Mouse (Mus musculus): ENCODE results near the gene Aven. TPM values are rescaled to one million over a fixed set of nuclear protein-coding genes. Genes with fewer than 3 reads are reported as not detected.
"Not testable (repeated sequence)": the region's sequence is repeated elsewhere in the genome, so short reads cannot be mapped to it uniquely, and the experiment has no call there.

Gene Aven
- polyA plus RNA-seq (2015; fragmentation: Nextera tagmentation; extraction: Ambion mirVana) = 5.3 and 6.5 TPM in 2 replicates

DNA sequence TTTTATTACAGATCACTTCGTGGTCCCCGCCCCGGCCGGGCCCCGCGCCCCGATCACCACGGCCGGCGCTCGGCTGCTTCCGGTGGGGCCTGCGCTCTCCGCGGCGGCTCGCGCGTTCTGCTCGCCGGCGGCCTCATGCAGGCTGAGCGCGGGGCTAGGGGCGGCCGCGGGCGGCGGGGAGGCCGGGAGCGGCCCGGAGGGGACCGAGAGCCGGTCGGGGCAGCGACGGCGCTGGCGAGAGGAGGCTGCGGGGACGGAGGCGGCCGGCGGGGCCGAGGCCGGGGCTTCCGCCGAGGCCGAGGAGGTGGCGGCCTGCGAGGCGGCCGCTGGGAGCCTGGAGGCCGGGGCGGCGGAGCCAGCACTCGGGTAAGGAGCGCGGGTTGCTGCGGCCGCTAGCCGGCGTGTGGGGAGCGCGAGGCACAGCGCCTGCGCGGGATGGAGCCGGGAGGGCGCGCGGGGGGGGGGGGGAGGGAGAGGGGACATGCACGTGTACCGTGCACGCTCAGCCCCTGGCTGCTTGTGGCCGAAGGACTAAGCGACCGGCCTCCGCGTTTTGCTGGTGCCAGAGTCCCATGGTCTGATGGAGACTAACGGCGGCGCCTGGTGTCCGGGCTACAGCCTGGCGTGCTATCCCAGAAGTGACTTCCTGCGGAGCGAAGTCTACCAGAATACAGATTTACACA lies at the start of gene Aven:
TSS of gene Aven (plus strand) at position 109 of the 683 bp plus-strand sequence.
- peak within 1 kb of the TSS; percentile 71 for H3K4me2 ChIP-seq
- H3K9me3 ChIP-seq = no peaks in the 10 kb centered on the region
- H3K9ac ChIP-seq = peak within 1 kb of the TSS; percentile 99
- ATAC-seq (ENCODE audit: insufficient number of reproducible peaks, insufficient read depth, low FRiP score, low TSS enrichment, low read depth) = peak; percentile 91
- H3K27me3 ChIP-seq = no peaks in the 10 kb centered on the region
- H3K36me3 ChIP-seq = no peaks in the 10 kb centered on the region
- peak within 1 kb of the TSS; percentile 99 for H3K27ac ChIP-seq
- WGBS = under 1% methylated on average over 72 of the region's 87 CpGs
- peak within 1 kb of the TSS; percentile 73 for H3K4me3 ChIP-seq
- H3K4me1 ChIP-seq = peaks cover 14% of the 10 kb centered on the region

DNA sequence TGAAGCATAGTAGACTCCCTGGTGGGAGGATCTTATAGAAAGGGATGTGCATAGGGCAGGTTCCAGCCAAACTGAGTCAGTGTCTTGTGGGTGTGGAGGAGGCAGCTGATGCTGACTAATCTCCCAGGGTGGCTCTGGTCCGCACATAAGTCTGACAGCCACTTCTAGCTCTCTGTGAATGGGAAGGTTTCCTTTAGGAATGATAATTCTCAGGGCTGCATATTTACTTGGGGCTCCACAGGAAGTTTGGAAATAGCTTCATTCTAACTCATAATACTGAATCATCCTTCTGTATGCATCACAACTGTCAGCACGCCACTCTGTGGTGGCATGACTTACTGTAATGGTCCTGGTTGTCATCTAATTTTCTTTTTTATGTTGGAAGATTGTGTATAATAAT lies 49.3 kb upstream of the Aven start:
- H3K27me3 ChIP-seq = no peaks in the 10 kb centered on the region
- no peak overlapping the region for H3K9ac ChIP-seq
- H3K36me3 ChIP-seq = no peaks in the 10 kb centered on the region
- no peaks in the 10 kb centered on the region for H3K9me3 ChIP-seq
- ATAC-seq (ENCODE audit: insufficient number of reproducible peaks, insufficient read depth, low FRiP score, low TSS enrichment, low read depth) = no peak
- no peaks in the 10 kb centered on the region for H3K4me1 ChIP-seq
- H3K27ac ChIP-seq = no peak overlapping the region
- no peak overlapping the region for H3K4me2 ChIP-seq
- 64% methylated on average over 2 of the region's 2 CpGs for WGBS
- no peak overlapping the region for H3K4me3 ChIP-seq

DNA sequence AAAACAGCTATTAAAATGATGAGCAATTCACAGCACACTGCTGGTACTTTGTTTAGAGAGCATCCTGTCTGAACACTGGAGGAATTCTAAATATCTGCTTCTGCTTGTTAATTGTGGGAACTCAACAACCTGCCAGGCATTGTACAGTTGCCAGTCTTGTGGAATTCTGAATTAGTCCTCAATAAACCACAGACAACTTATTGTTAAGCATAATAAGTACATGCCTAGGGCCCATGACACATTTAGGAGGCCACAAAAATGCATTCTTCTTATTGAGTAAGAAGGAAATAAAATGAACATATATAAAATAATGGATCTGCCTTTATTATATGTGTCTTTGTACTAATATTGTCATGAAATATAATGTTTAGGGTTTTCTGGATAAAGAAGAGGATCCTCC lies 47.3 kb upstream of the Aven start:
- Histone ChIP-seq H3K27me3 (no peaks in the 10 kb centered on the region), H3K9me3 (no peaks in the 10 kb centered on the region), H3K36me3 (no peaks in the 10 kb centered on the region), H3K27ac (no peak overlapping the region), H3K4me3 (no peak overlapping the region), H3K9ac (no peak overlapping the region), H3K4me2 (no peak overlapping the region), H3K4me1 (no peaks in the 10 kb centered on the region)
- ATAC-seq (ENCODE audit: insufficient number of reproducible peaks, insufficient read depth, low FRiP score, low TSS enrichment, low read depth) = no peak

DNA sequence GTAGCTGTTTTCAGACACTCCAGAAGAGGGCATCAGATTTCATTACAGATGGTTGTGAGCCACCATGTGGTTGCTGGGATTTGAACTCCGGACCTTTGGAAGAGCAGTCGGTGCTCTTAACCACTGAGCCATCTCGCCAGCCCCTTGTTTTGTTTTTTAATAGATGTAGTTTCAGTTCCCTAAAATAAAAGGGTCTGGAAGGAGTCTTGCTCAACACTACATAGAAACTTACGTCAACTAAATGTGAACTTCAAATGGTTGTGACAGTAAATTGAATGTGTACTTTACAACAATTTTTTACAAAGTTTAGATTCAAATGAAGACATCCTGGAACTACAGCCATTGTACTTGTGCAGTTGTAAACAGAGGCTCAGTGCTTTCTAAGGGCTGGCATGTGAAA lies 44.7 kb upstream of the Aven start:
- not testable (repeated sequence) for H3K4me1 ChIP-seq; H3K4me2 ChIP-seq; ATAC-seq (ENCODE audit: insufficient number of reproducible peaks, insufficient read depth, low FRiP score, low TSS enrichment, low read depth); H3K4me3 ChIP-seq; H3K9ac ChIP-seq; H3K27me3 ChIP-seq; H3K9me3 ChIP-seq; H3K27ac ChIP-seq; H3K36me3 ChIP-seq
- WGBS = 70% methylated on average over 4 of the region's 4 CpGs

DNA sequence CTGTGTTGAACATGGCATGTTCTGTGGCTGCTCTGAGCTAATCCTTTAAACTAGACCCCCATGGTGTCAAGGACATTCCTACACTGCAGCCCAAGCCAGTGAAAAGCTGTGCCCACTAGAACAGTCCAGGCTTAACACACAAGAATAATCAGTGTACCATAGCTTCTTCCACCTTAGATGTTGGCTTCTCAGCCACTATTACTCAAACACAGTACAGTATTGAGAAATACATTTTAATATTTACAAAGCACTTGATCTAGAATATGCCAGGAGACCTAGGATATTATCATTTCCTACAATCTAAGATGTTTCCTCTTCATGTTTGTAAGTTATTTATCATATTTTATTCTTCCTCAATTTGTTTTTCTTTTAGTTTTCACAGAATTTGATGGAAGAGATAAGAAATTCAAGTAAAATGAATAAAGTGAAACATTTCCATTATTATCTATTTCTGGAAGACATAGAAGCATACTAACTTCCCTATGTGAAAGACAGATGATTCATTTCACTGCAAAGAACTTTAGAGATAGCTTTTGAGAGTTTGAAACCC lies 44.2 kb upstream of the Aven start:
- Histone ChIP-seq H3K4me3 (no peak overlapping the region), H3K27ac (no peak overlapping the region), H3K36me3 (no peaks in the 10 kb centered on the region), H3K4me1 (no peaks in the 10 kb centered on the region), H3K9me3 (no peaks in the 10 kb centered on the region), H3K9ac (no peak overlapping the region), H3K27me3 (no peaks in the 10 kb centered on the region), H3K4me2 (no peak overlapping the region)
- ATAC-seq (ENCODE audit: insufficient number of reproducible peaks, insufficient read depth, low FRiP score, low TSS enrichment, low read depth) = no peak

DNA sequence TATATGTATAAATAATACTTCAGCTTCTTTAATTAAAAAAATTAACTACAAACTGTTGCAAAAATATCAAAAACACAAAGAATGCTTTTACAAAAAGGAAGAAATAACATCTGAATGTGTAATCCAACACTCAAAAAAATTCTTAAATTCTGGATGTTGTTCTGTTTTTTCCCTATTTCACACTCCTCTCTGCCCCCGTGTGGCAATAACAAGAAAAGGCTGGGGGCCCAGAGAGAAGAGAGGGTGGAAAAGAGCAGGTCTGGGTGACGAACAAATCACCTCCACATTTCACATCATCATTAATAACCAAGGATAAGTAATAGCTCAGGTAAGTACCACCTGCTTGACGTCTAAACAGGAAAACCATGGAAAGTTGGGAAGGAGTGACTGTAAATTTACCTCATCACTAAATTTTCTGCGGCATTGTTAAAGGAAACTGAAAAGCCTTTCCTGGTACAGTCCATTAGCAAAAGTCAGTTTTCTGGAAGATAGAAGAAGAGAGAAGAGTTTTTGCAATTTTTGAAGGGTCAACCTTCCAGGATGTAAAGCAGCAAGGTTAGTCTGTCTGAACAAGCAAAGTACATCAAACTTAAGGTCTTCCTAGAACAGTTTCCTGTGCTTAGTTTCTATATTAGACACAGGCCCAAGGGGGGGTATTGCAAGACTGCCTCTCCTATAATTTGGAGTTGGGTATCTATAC lies 43.0 kb upstream of the Aven start:
- no peak overlapping the region for H3K27ac ChIP-seq
- 32% methylated on average over 4 of the region's 4 CpGs for WGBS
- no peak for ATAC-seq (ENCODE audit: insufficient number of reproducible peaks, insufficient read depth, low FRiP score, low TSS enrichment, low read depth)
- no peak overlapping the region for H3K4me3 ChIP-seq
- H3K9me3 ChIP-seq = no peaks in the 10 kb centered on the region
- H3K4me2 ChIP-seq = no peak overlapping the region
- no peak overlapping the region for H3K9ac ChIP-seq
- peaks cover 2% of the 10 kb centered on the region; the same call in 1 of the 2 replicates for H3K4me1 ChIP-seq
- H3K36me3 ChIP-seq = no peaks in the 10 kb centered on the region
- H3K27me3 ChIP-seq = no peaks in the 10 kb centered on the region

DNA sequence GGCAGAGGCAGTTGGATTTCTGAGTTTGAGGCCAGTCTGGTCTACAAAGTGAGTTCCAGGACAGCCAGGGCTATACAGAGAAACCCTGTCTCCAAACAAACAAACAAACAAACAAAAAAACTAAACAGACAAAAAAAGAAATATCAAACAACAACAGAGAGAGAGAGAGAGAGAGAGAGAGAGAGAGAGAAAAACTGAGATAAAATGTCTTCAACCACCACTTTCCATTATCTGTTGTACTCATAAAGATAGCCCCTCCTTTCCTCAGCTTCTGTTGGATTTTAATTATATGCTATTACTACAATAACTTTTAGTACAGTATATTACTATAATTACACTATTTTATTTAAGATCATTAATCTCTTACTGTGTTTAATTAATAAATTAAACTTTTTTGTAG lies 40.3 kb upstream of the Aven start:
- not testable (repeated sequence) for ATAC-seq (ENCODE audit: insufficient number of reproducible peaks, insufficient read depth, low FRiP score, low TSS enrichment, low read depth); H3K36me3 ChIP-seq; H3K4me3 ChIP-seq; H3K27ac ChIP-seq; H3K9ac ChIP-seq; H3K27me3 ChIP-seq; H3K4me2 ChIP-seq; H3K9me3 ChIP-seq; H3K4me1 ChIP-seq

DNA sequence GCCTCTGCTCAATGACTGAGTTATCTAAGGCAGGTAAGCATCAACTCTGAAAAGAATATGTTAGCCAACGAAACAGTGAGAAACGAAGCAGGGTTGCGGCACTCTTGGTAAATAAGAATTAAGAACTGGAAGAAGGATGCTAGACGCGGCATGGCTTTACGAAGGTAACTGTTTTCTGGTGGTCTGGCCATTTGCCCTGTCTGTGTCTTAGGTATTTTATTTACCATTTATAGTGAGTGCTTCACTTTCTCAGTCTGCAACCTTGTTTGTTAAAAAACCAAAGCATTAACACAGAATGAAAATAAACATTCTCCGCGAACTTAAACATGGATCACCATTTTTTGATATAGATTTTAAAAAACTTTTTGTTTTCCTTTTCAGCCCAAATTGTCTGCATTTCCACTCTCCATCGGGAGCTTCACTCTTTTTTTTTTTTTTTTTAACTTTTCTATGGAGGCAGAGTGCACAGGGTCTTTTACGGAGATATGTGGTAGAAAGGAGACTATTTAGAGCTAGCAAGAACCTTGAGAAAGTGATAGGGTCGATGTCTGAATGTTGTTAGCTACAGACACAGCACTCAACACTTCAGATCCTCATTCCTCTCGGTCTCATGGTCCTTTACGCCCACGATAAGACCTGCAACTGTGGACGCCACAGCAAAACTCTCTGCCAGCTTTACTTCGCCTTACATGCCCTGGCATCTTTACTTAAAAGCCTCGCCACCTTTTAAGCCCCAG lies 38.5 kb upstream of the Aven start:
- no peaks in the 10 kb centered on the region for H3K27me3 ChIP-seq
- 31% methylated on average over 17 of the region's 17 CpGs for whole genome bisulfite sequencing
- peak overlapping the region; percentile 94 for H3K9ac ChIP-seq
- H3K27ac ChIP-seq = peak overlapping the region; percentile 62
- peak overlapping the region; percentile 78 for H3K4me2 ChIP-seq
- H3K4me1 ChIP-seq = peaks cover 7% of the 10 kb centered on the region; the same call in 1 of the 2 replicates
- peak overlapping the region; percentile 88 for H3K4me3 ChIP-seq
- no peak for ATAC-seq (ENCODE audit: insufficient number of reproducible peaks, insufficient read depth, low FRiP score, low TSS enrichment, low read depth)
- H3K36me3 ChIP-seq = no peaks in the 10 kb centered on the region
- H3K9me3 ChIP-seq = no peaks in the 10 kb centered on the region

DNA sequence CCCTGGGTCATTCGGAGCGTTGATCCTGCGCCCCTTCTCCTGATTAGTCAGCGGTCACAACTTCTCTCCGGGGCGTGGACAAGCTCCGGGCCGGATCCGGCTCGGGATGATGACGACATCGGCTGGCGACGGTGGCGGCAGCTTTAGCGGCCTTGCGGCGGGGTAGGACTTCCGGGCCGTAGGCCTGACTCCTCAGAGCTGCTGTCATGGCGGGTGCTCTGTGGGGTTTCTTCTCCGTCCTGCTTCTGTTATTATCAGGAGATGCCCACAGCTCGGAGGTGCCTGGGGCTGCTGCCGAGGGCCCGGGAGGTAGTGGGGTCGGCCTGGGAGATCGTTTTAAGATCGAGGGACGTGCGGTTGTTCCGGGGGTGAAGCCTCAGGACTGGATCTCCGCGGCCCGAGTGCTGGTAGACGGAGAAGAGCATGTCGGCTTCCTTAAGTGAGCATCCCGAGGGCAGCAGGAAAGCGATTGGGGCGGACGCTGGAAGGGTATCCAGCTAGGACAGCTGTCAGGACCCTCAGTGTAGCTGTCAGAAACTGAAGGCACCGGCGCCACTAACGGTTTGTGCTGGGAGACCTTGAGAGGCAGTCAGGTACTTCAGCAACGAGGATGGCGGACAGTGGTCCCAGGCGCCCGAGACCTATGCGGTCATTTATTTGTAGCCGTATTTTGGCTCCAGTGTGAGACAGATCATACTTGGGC lies 37.8 kb upstream of the Aven start, which contains the start of gene Emc7:
TSS of gene Emc7 (plus strand) at position 136 of the 703 bp plus-strand sequence.
- Histone ChIP-seq H3K27ac (peak within 1 kb of the TSS; percentile 64), H3K9me3 (no peaks in the 10 kb centered on the region), H3K4me1 (peaks cover 7% of the 10 kb centered on the region; the same call in 1 of the 2 replicates), H3K36me3 (peaks cover 2% of the 10 kb centered on the region), H3K9ac (peak within 1 kb of the TSS; percentile 94), H3K27me3 (no peaks in the 10 kb centered on the region), H3K4me3 (peak within 1 kb of the TSS; percentile 88), H3K4me2 (peak within 1 kb of the TSS; percentile 78)
- ATAC-seq (ENCODE audit: insufficient number of reproducible peaks, insufficient read depth, low FRiP score, low TSS enrichment, low read depth) = peak; percentile 94
- under 1% methylated on average over 49 of the region's 49 CpGs for WGBS

DNA sequence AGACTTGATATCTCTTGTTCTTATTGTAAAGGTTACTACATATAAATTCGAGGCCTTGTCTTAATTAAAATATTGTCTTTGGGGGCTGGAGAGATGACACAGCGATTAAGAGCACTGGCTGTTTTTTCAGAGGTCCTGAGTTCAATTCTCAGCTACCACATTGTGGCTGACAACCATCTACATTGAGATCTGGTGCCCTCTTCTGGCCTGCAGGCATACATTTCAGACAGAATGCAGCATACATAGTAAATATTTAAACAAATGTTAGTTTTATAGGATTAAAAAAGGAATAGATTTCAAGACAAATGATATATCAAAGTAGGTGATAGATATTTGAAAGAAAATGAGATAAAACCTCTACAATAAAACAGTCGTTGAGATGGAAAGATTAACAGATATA lies 32.2 kb upstream of the Aven start:
- ATAC-seq (ENCODE audit: insufficient number of reproducible peaks, insufficient read depth, low FRiP score, low TSS enrichment, low read depth) = no peak
- H3K9me3 ChIP-seq = no peaks in the 10 kb centered on the region
- WGBS = 96% methylated on average over 3 of the region's 3 CpGs
- peaks cover 36% of the 10 kb centered on the region for H3K36me3 ChIP-seq
- H3K27ac ChIP-seq = no peak overlapping the region
- peaks cover 3% of the 10 kb centered on the region; the same call in 1 of the 2 replicates for H3K4me1 ChIP-seq
- H3K4me2 ChIP-seq = no peak overlapping the region
- H3K27me3 ChIP-seq = no peaks in the 10 kb centered on the region
- no peak overlapping the region for H3K4me3 ChIP-seq
- H3K9ac ChIP-seq = no peak overlapping the region

DNA sequence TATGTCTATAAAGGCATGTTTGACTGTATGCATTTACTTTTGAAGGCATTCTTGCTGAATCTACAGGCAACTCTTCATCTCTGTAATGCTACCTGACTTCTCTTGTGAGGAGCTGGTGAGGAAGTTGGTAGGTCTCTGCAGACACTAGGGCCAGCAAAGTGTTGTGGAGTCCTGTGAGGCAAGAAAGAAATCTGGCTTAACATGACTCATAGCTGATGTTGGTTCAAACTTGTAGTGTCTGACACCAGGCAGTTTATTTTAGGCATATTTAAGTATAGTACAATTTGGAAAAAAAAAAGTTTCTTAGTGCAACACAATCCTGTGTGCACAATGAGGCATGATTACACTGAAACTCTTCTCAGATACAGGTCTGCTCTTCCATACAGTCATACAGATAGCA lies 23.2 kb upstream of the Aven start:
- H3K27me3 ChIP-seq = no peaks in the 10 kb centered on the region
- no peaks in the 10 kb centered on the region for H3K4me1 ChIP-seq
- H3K9me3 ChIP-seq = no peaks in the 10 kb centered on the region
- no peak overlapping the region for H3K4me2 ChIP-seq
- no peak overlapping the region for H3K9ac ChIP-seq
- H3K36me3 ChIP-seq = peaks cover 51% of the 10 kb centered on the region
- ATAC-seq (ENCODE audit: insufficient number of reproducible peaks, insufficient read depth, low FRiP score, low TSS enrichment, low read depth) = no peak
- H3K4me3 ChIP-seq = no peak overlapping the region
- no peak overlapping the region for H3K27ac ChIP-seq

Measured in embryonic facial prominence, embryonic 13.5 days (tissue).